Mouse (Mus musculus): ENCODE data around the gene Edem3. TPM values are rescaled to one million over a fixed set of nuclear protein-coding genes. Genes with fewer than 3 reads are reported as not detected.

The Edem3 gene
- polyA plus RNA-seq, 1 experiment, result 8.6 TPM

DNA sequence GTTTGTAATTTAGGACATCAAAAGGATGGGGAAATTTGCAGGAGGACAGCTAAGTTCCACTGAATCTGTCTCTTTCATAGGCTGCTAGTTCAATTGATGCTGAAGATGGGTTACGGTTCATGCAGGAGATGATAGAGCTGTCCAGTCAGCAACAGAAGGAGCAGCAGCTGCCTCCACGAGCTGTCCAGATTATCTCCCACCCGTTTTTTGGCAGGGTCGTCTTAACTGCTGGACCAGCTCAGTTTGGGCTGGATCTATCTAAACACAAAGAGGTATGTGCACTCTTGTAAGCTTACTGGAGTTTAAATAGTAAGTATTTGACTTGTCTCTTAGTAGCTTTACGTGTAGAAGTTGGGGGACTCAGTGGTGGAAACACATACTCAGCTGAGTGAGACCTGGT, 52.1 kb downstream of the Edem3 start:
- 88% methylated on average over 5 of the region's 5 CpGs for WGBS
- H3K4me1 ChIP-seq (ENCODE audit: control insufficient read depth, insufficient read depth, low read length), result no peaks in the 10 kb centered on the region
- TF ChIP-seq POLR2A (IDR thresholded peaks at IDR 0.05; ENCODE audit: borderline replicate concordance, control insufficient read depth, low read depth, low read length) (no peak), CTCF (IDR thresholded peaks at IDR 0.05; ENCODE audit: control insufficient read depth, insufficient read depth, low read length) (no peak)
- H3K27ac ChIP-seq (ENCODE audit: control insufficient read depth, insufficient read depth, low read depth, low read length, poor library complexity), result no peak overlapping the region
- no peak overlapping the region for H3K4me3 ChIP-seq (replicated peaks; ENCODE audit: control insufficient read depth, low read depth, low read length)

DNA sequence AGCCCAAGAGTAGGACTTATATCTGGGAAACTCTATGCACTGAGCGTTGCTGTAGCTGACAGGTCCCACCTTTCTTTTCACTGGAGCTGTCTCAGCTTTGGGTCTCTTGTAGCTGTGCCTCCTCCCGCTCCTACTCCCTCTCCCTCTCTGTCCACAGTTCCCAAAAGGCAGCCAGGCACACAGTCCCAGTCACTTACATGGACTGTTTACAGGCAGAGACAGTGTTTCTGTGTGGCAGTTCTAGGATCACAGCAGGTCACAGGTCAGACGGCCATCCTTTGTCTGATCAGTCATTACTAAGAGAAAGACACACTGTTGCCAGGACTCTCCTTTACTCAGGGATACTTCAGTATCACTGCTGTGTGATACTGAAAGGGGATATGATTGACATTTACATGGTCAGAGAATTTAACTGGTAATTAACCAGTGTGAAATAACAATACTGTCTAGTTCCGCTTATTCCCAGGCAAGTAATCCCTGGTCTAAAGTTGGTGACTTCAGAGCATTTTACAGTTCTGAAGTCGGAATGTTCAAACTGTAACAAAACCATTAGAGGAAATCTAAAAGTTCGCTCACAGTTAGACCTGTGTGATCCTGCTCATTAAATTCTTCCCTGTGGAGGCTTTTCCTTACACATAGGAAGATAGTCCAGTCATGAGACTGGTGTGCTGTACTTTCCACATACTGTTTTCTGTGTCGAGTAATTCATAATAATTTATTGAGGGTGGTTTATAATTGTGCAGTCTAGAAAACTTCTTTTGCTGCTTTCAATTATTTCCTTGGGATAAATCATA, 55.7 kb downstream of the Edem3 start:
- H3K27ac ChIP-seq (ENCODE audit: control insufficient read depth, insufficient read depth, low read depth, low read length, poor library complexity), result no peak overlapping the region
- H3K4me1 ChIP-seq (ENCODE audit: control insufficient read depth, insufficient read depth, low read length), result no peaks in the 10 kb centered on the region
- TF ChIP-seq CTCF (IDR thresholded peaks at IDR 0.05; ENCODE audit: control insufficient read depth, insufficient read depth, low read length), result no peak
- 88% methylated on average over 7 of the region's 7 CpGs for WGBS
- no peak overlapping the region for H3K4me3 ChIP-seq (replicated peaks; ENCODE audit: control insufficient read depth, low read depth, low read length)

DNA sequence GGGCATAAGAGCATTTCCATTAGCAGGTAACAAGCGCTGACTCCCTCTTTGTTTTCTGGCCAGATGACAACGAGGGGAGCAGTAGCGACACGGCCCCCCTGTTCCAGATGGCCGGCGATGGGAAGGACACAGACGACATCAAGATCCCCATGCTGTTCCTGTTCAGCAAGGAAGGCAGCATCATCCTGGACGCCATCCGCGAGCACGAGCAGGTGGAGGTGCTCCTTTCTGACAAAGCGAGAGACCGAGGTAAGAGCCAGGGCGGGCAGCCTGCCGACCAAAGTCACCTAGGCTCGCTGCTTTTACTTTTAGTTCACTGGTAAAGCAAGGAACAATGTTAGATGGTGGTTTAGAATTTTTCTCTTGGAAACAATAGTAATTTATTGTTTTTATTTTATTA, 56.3 kb downstream of the Edem3 start:
- WGBS, result 89% methylated on average over 16 of the region's 16 CpGs

DNA sequence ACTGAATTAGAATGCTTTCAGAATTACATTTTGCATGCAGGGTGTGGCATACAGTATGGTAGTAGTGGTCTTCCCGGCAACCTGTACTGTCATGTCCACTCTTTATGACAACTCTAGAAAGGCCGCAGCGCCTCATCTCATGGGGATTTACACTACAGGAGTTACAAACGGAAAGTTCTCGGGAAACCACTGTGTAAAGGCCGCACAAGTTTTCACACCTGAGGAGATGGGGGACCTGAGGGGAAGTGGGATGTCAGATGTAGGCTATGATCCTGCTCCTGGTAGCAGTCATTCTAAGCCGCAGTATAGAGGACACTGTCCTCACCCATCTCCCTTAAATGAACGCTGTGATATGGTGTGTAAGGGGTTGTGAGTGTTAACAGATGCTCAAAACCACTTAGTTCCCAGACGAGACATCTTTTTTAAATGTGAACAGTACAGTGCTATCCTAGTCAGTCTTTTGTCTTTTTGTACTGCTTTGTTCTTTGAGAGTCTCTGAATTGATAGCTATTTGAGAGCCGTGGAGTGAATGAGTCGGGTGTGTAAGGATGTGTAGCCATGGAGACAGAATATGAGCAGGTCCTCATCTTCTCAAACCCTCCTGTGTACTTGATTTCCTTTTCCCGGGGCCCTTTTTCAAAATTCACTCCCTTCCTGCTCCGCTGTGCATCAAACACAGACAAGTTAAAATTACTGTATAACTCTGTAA, 57.0 kb downstream of the Edem3 start:
- WGBS, result 91% methylated on average over 13 of the region's 13 CpGs
- H3K27ac ChIP-seq (ENCODE audit: control insufficient read depth, insufficient read depth, low read depth, low read length, poor library complexity), result no peak overlapping the region
- TF ChIP-seq POLR2A (IDR thresholded peaks at IDR 0.05; ENCODE audit: borderline replicate concordance, control insufficient read depth, low read depth, low read length) (no peak), CTCF (IDR thresholded peaks at IDR 0.05; ENCODE audit: control insufficient read depth, insufficient read depth, low read length) (no peak)
- H3K4me1 ChIP-seq (ENCODE audit: control insufficient read depth, insufficient read depth, low read length), result no peaks in the 10 kb centered on the region
- H3K4me3 ChIP-seq (replicated peaks; ENCODE audit: control insufficient read depth, low read depth, low read length), result no peak overlapping the region

More for the DNA sequence above, 56.3 kb downstream of the Edem3 start:
- Histone ChIP-seq H3K4me3 (replicated peaks; ENCODE audit: control insufficient read depth, low read depth, low read length) (no peak overlapping the region), H3K27ac (ENCODE audit: control insufficient read depth, insufficient read depth, low read depth, low read length, poor library complexity) (no peak overlapping the region), H3K4me1 (ENCODE audit: control insufficient read depth, insufficient read depth, low read length) (no peaks in the 10 kb centered on the region)
- TF ChIP-seq CTCF (IDR thresholded peaks at IDR 0.05; ENCODE audit: control insufficient read depth, insufficient read depth, low read length) (no peak), POLR2A (IDR thresholded peaks at IDR 0.05; ENCODE audit: borderline replicate concordance, control insufficient read depth, low read depth, low read length) (no peak)

DNA sequence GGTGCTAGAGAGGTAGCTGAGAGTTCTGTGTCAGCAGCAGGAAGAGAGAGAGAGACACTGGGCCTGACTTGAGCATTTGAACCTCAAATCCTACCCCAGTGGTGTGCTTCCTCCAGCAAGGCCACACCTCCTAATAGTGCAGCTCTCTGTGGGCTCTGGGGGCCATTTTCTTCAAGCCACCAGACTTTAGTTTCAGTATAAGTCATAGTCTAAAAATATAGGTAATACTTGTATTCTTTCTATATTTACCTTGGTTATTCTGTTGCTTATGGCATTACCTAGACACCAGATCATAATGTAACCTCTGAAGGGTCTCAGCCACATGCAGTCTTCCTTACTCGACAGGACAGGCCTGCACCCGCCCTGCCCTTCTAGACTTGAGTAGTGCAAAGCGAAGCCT, 60.9 kb downstream of the Edem3 start:
- TF ChIP-seq POLR2A (IDR thresholded peaks at IDR 0.05; ENCODE audit: borderline replicate concordance, control insufficient read depth, low read depth, low read length) (no peak), CTCF (IDR thresholded peaks at IDR 0.05; ENCODE audit: control insufficient read depth, insufficient read depth, low read length) (no peak)
- H3K4me1 ChIP-seq (ENCODE audit: control insufficient read depth, insufficient read depth, low read length), result peaks cover 3% of the 10 kb centered on the region; the same call in 1 of the 2 replicates
- no peak overlapping the region for H3K4me3 ChIP-seq (replicated peaks; ENCODE audit: control insufficient read depth, low read depth, low read length)
- H3K27ac ChIP-seq (ENCODE audit: control insufficient read depth, insufficient read depth, low read depth, low read length, poor library complexity), result no peak overlapping the region
- 90% methylated on average over 3 of the region's 3 CpGs for WGBS

DNA sequence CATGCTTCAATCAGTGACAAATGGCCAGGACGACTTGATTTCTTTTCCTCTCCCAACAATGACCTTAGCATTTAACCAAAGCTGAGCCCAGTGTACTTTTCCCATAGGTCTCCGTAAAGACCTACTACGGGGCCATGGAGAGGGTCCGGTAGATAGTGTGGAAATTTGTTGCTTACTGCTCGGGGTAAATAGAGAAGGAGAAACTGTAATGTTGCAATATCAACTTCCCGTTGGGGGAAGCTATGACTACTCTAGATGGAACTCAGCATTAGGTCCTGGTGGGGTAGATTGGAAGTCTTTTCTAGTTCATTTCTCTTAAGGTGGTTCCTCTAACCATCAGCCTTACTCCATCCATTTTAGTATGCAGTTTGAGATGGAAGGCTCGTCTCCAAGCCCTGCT, 64.0 kb downstream of the Edem3 start:
- 40% methylated on average over 7 of the region's 7 CpGs for WGBS
- Histone ChIP-seq H3K27ac (ENCODE audit: control insufficient read depth, insufficient read depth, low read depth, low read length, poor library complexity) (peak overlapping the region; percentile 53; the same call in 1 of the 2 replicates), H3K4me1 (ENCODE audit: control insufficient read depth, insufficient read depth, low read length) (peaks cover 3% of the 10 kb centered on the region; the same call in 1 of the 2 replicates), H3K4me3 (replicated peaks; ENCODE audit: control insufficient read depth, low read depth, low read length) (no peak overlapping the region)
- TF ChIP-seq POLR2A (IDR thresholded peaks at IDR 0.05; ENCODE audit: borderline replicate concordance, control insufficient read depth, low read depth, low read length), result no peak
- TF ChIP-seq CTCF (IDR thresholded peaks at IDR 0.05; ENCODE audit: control insufficient read depth, insufficient read depth, low read length), result no peak

DNA sequence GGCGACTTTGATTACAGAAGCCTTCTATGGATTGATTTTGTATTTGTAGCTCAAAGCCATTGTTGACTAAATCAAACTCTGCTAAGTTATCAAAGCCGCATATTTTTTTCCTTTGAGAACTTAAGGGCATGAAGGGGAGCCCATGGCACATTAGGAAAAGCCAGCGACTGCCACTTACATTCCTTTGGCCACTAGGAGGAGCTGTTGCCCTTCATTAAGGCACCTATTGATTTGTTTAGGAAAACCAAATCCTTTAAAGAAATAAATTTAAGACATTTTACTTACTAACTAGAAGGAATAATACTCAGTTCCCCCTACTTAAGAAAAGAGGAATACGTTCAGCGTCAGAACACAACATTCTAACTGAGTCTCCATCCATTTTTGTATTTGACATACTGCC, 65.3 kb downstream of the Edem3 start:
- WGBS, result 28% methylated on average over 5 of the region's 5 CpGs
- no peak overlapping the region for H3K4me3 ChIP-seq (replicated peaks; ENCODE audit: control insufficient read depth, low read depth, low read length)
- no peak for TF ChIP-seq POLR2A (IDR thresholded peaks at IDR 0.05; ENCODE audit: borderline replicate concordance, control insufficient read depth, low read depth, low read length)
- TF ChIP-seq CTCF (IDR thresholded peaks at IDR 0.05; ENCODE audit: control insufficient read depth, insufficient read depth, low read length), result peak; percentile 49
- no peak overlapping the region for H3K27ac ChIP-seq (ENCODE audit: control insufficient read depth, insufficient read depth, low read depth, low read length, poor library complexity)
- peaks cover 3% of the 10 kb centered on the region; the same call in 1 of the 2 replicates for H3K4me1 ChIP-seq (ENCODE audit: control insufficient read depth, insufficient read depth, low read length)

DNA sequence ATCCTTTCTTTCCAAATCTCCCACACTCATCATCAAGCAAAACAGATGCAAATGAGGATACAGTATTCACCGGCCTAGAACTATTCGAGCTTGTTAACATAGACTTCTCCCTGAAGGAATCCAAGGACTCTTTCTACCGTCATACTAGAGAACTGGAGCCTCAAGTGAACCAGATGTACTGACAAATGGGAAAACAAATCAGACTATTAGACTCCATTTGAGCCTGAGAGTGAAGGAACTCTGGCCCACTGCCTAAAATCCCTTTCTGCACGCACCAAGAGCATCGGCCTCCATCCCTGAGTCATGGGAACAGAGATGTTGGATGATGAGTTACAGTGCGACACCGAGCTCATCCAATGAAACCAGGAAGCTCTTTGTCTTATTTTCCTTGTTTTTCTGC, 69.9 kb downstream of the Edem3 start:
- H3K4me1 ChIP-seq (ENCODE audit: control insufficient read depth, insufficient read depth, low read length), result no peaks in the 10 kb centered on the region; the same call in 1 of the 2 replicates
- no peak overlapping the region for H3K27ac ChIP-seq (ENCODE audit: control insufficient read depth, insufficient read depth, low read depth, low read length, poor library complexity)
- WGBS, result 86% methylated on average over 7 of the region's 7 CpGs
- TF ChIP-seq CTCF (IDR thresholded peaks at IDR 0.05; ENCODE audit: control insufficient read depth, insufficient read depth, low read length) (no peak), POLR2A (IDR thresholded peaks at IDR 0.05; ENCODE audit: borderline replicate concordance, control insufficient read depth, low read depth, low read length) (no peak)
- H3K4me3 ChIP-seq (replicated peaks; ENCODE audit: control insufficient read depth, low read depth, low read length), result no peak overlapping the region
